ENCODE assay signal across 12 mouse cellular contexts in genomic region chr16:26495721-26496120, GRCm38 (mm10). TPM values are rescaled to one million over a fixed set of nuclear protein-coding genes. Genes with fewer than 3 reads are reported as not detected.
DNase-seq lines count a peak whose midpoint lies in the region; ATAC-seq and TF ChIP-seq lines count a peak whose summit lies in the region.
"Had no signal": no experiment of that assay in that cellular context is flagged by ENCODE, and none has a peak within 500 bp of the region (broad histone marks: within the 10 kb centered on the region; RNA-seq: fewer than 3 reads in every experiment).

No protein-coding gene starts in this region.

- H3K27me3 ChIP-seq in kidney, postnatal 0 days (ENCODE audit: insufficient read depth, low read length) = no peaks in the 10 kb centered on the region
- no peaks in the 10 kb centered on the region for H3K27me3 ChIP-seq in kidney, embryonic 15.5 days
- no peaks in the 10 kb centered on the region for H3K27me3 ChIP-seq in stomach, postnatal 0 days (ENCODE audit: control insufficient read depth, insufficient read depth, low read length)
- no peaks in the 10 kb centered on the region for H3K27me3 ChIP-seq in hindbrain, embryonic 14.5 days (ENCODE audit: control insufficient read depth, insufficient read depth, low read length)
- H3K27me3 ChIP-seq: limb, embryonic 15.5 days had no signal

- peak; percentile 82 for TF ChIP-seq CTCF in kidney, postnatal 0 days (IDR thresholded peaks at IDR 0.05; ENCODE audit: low read depth)
- peak; percentile 80 for TF ChIP-seq CTCF in stomach, postnatal 0 days (IDR thresholded peaks at IDR 0.05; ENCODE audit: low read depth)

- H3K4me1 ChIP-seq in kidney, postnatal 0 days (replicated peaks; ENCODE audit: insufficient read depth, low read length) = no peaks in the 10 kb centered on the region
- no peaks in the 10 kb centered on the region for H3K4me1 ChIP-seq in kidney, embryonic 15.5 days
- no peaks in the 10 kb centered on the region for H3K4me1 ChIP-seq in stomach, postnatal 0 days (replicated peaks; ENCODE audit: control insufficient read depth, insufficient read depth)
- no peaks in the 10 kb centered on the region for H3K4me1 ChIP-seq in hindbrain, embryonic 14.5 days (replicated peaks; ENCODE audit: control insufficient read depth, insufficient read depth, low read length)
- H3K4me1 ChIP-seq: limb, embryonic 15.5 days had no signal

- no peak overlapping the region for H3K27ac ChIP-seq in kidney, postnatal 0 days
- no peak overlapping the region for H3K27ac ChIP-seq in kidney, embryonic 15.5 days
- H3K27ac ChIP-seq in stomach, postnatal 0 days (replicated peaks) = no peak overlapping the region
- no peak overlapping the region for H3K27ac ChIP-seq in hindbrain, embryonic 14.5 days
- H3K27ac ChIP-seq: limb, embryonic 15.5 days had no signal

- 11% methylated on average over 2 of the region's 2 CpGs for WGBS in kidney, postnatal 0 days
- WGBS in kidney, embryonic 15.5 days = 16% methylated on average over 2 of the region's 2 CpGs
- WGBS in stomach, postnatal 0 days = 7% methylated on average over 2 of the region's 2 CpGs
- 14% methylated on average over 2 of the region's 2 CpGs for WGBS in hindbrain, embryonic 14.5 days

- H3K4me2 ChIP-seq in kidney, postnatal 0 days (ENCODE audit: low read length) = no peak overlapping the region
- H3K4me2 ChIP-seq in kidney, embryonic 15.5 days = no peak overlapping the region
- no peak overlapping the region for H3K4me2 ChIP-seq in stomach, postnatal 0 days (replicated peaks; ENCODE audit: low read depth)
- H3K4me2 ChIP-seq in hindbrain, embryonic 14.5 days (replicated peaks) = no peak overlapping the region
- H3K4me2 ChIP-seq: limb, embryonic 15.5 days had no signal

- no peak overlapping the region for H3K4me3 ChIP-seq in kidney, postnatal 0 days (replicated peaks; ENCODE audit: low read depth, low read length)
- H3K4me3 ChIP-seq in kidney, embryonic 15.5 days (replicated peaks) = no peak overlapping the region
- H3K4me3 ChIP-seq in stomach, postnatal 0 days (ENCODE audit: low read depth, low read length) = no peak overlapping the region
- no peak overlapping the region for H3K4me3 ChIP-seq in hindbrain, embryonic 14.5 days (replicated peaks; ENCODE audit: low read length)
- H3K4me3 ChIP-seq: limb, embryonic 15.5 days had no signal

- H3K9ac ChIP-seq in kidney, postnatal 0 days (ENCODE audit: low read depth, low read length) = no peak overlapping the region
- H3K9ac ChIP-seq in kidney, embryonic 15.5 days = no peak overlapping the region
- no peak overlapping the region for H3K9ac ChIP-seq in stomach, postnatal 0 days (ENCODE audit: low read length)
- no peak overlapping the region for H3K9ac ChIP-seq in hindbrain, embryonic 14.5 days
- H3K9ac ChIP-seq: limb, embryonic 15.5 days had no signal

- H3K36me3 ChIP-seq in kidney, postnatal 0 days (ENCODE audit: insufficient read depth, low read length) = no peaks in the 10 kb centered on the region
- H3K36me3 ChIP-seq in kidney, embryonic 15.5 days = no peaks in the 10 kb centered on the region
- no peaks in the 10 kb centered on the region for H3K36me3 ChIP-seq in stomach, postnatal 0 days (ENCODE audit: control insufficient read depth, insufficient read depth, low read length)
- H3K36me3 ChIP-seq in hindbrain, embryonic 14.5 days (replicated peaks; ENCODE audit: control insufficient read depth, insufficient read depth) = no peaks in the 10 kb centered on the region
- H3K36me3 ChIP-seq: limb, embryonic 15.5 days had no signal

- H3K9me3 ChIP-seq in kidney, postnatal 0 days (replicated peaks; ENCODE audit: low read length) = no peaks in the 10 kb centered on the region
- H3K9me3 ChIP-seq in kidney, embryonic 15.5 days (replicated peaks) = no peaks in the 10 kb centered on the region
- no peaks in the 10 kb centered on the region for H3K9me3 ChIP-seq in stomach, postnatal 0 days (ENCODE audit: control insufficient read depth, low read length)
- no peaks in the 10 kb centered on the region for H3K9me3 ChIP-seq in hindbrain, embryonic 14.5 days (ENCODE audit: control insufficient read depth, low read length)
- H3K9me3 ChIP-seq: limb, embryonic 15.5 days had no signal

- TF ChIP-seq EP300 in stomach, postnatal 0 days (optimal IDR thresholded peaks at IDR 0.05) = no peak

- peak; percentile 2 for DNase-seq in CD4-positive, CD25-positive, alpha-beta regulatory T cell, adult 2 months (ENCODE audit: low read depth, low spot score)
- peak; percentile 52 for DNase-seq in kidney, postnatal 0 days (ENCODE audit: low spot score)
- DNase-seq in urinary bladder, postnatal 25 days (ENCODE audit: low spot score) = peak; percentile 13
- DNase-seq in urinary bladder, postnatal 10 days (ENCODE audit: low spot score) = no peak
- no peak for DNase-seq in stomach, postnatal 0 days (ENCODE audit: low spot score)
- no peak for DNase-seq in hindbrain, embryonic 14.5 days (ENCODE audit: low spot score)

- no peak for ATAC-seq in CD4-positive, CD25-positive, alpha-beta regulatory T cell, adult 4 months
- ATAC-seq in kidney, postnatal 0 days (replicated peaks; ENCODE audit: low FRiP score, low read depth) = no peak
- ATAC-seq in kidney, embryonic 15.5 days (replicated peaks; ENCODE audit: low FRiP score) = no peak
- no peak for ATAC-seq in stomach, postnatal 0 days (ENCODE audit: low FRiP score, low TSS enrichment)
- ATAC-seq in hindbrain, embryonic 14.5 days (ENCODE audit: low FRiP score) = no peak

RNA-seq across cellular contexts. Expression of gene Tmem207, which starts 30.8 kb away (rescaled TPM):
- not detected for polyA plus RNA-seq in CD4-positive, CD25-positive, alpha-beta regulatory T cell, adult 4 months (2017; shearing (Covaris generic))
- 1.7 and 2.1 TPM in 2 replicates for polyA plus RNA-seq in kidney, postnatal 0 days (2015; fragmentation: Nextera tagmentation; extraction: Ambion mirVana)
- polyA plus RNA-seq in kidney, embryonic 15.5 days (2015; fragmentation: Nextera tagmentation; extraction: Ambion mirVana) = not detected in 2 replicates
- not detected in 2 replicates for polyA plus RNA-seq in stomach, postnatal 0 days (2015; fragmentation: Nextera tagmentation; extraction: Ambion mirVana)
- 0.08 TPM in 1 of 2 replicates, not detected in the other for polyA plus RNA-seq in hindbrain, embryonic 14.5 days (2014; fragmentation: Nextera tagmentation; extraction: Ambion mirVana)
- polyA plus RNA-seq: heart, embryonic 16.5 days; limb, embryonic 15.5 days; testis, adult 2 months had no signal

RNA-seq across cellular contexts. Expression of gene Cldn16, which starts 32.8 kb away (rescaled TPM):
- not detected for polyA plus RNA-seq in CD4-positive, CD25-positive, alpha-beta regulatory T cell, adult 4 months (2017; shearing (Covaris generic))
- 26.8 and 28.6 TPM in 2 replicates for polyA plus RNA-seq in kidney, postnatal 0 days (2015; fragmentation: Nextera tagmentation; extraction: Ambion mirVana)
- 4.4 and 4.9 TPM in 2 replicates for polyA plus RNA-seq in kidney, embryonic 15.5 days (2015; fragmentation: Nextera tagmentation; extraction: Ambion mirVana)
- polyA plus RNA-seq in stomach, postnatal 0 days (2015; fragmentation: Nextera tagmentation; extraction: Ambion mirVana) = not detected in 2 replicates
- not detected in 2 replicates for polyA plus RNA-seq in hindbrain, embryonic 14.5 days (2014; fragmentation: Nextera tagmentation; extraction: Ambion mirVana)
- polyA plus RNA-seq: heart, embryonic 16.5 days; limb, embryonic 15.5 days; neural tube, embryonic 14.5 days; testis, adult 2 months had no signal

Comparison
In these comparisons a context has a peak if more than half of its experiments do, and no peak if none do; other contexts are left out.
1. DNase-seq: peak in CD4-positive, CD25-positive, alpha-beta regulatory T cell, adult 2 months (single experiment), kidney, postnatal 0 days (single experiment) and urinary bladder, postnatal 25 days (single experiment); none in urinary bladder, postnatal 10 days (single experiment), stomach, postnatal 0 days (single experiment) and hindbrain, embryonic 14.5 days (single experiment).